Mouse (Mus musculus) mature B cell (primary cell): ENCODE data around the gene Fbxl14.

Experiments used
- in situ Hi-C: fragments of 300-500 bp; cut with MboI; formaldehyde crosslinking; loops from 2 replicates; pipeline ENCODE4 v1.14.3; 2019

Gene Fbxl14

GRCm38 (mm10) chr6:119492630-119493014 lies 13.2 kb downstream of the Fbxl14 start:
- in situ Hi-C loops = loop anchor here (10.0 kb wide), 1 partner anchor 702 kb away; no protein-coding TSS in a partner anchor

GRCm38 (mm10) chr6:119499271-119499670 lies 19.8 kb downstream of the Fbxl14 start:
- in situ Hi-C loops = loop anchor here (10.0 kb wide), 1 partner anchor 696 kb away; no protein-coding TSS in a partner anchor

DNA sequence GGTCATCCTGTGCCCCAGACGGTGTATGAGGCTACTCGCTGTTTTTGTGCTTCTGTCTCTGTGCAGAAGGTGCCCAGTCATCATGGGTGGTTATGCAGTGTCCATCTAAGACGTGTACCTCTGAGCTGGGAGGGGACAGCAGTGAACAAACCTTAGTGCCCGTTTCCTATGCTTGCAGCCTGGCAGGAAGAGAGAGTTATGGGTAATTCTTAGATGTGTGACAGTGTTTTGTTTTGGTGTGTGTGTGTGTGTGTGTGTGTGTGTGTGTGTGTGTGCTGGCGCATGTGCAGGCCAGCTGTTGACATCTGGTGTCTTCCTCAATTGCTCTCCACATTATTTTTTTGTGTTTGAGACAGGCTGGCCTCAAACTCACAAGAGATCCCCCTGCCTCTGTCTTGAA lies 20.6 kb downstream of the Fbxl14 start:
- in situ Hi-C loops = no loop called here

DNA sequence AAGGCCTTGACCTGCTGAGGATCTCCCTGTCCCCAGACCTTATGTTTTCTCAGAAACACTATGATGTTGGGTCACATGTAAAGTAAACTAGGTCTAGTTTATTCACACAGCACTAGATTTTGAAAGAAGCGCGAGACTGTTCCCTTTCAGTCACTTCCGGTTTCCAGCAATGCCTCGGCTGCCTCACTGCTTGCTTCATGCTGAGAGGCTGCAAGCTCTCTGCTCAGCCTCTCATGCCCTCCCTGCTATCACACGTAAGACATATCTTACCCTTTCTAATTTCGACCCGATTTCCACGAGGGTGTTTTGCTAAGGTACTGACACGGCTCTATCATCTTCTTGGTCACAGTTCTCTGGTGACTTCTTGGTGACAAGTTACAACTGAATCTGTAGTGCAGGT lies 22.6 kb downstream of the Fbxl14 start:
- in situ Hi-C loops = no loop called here

DNA sequence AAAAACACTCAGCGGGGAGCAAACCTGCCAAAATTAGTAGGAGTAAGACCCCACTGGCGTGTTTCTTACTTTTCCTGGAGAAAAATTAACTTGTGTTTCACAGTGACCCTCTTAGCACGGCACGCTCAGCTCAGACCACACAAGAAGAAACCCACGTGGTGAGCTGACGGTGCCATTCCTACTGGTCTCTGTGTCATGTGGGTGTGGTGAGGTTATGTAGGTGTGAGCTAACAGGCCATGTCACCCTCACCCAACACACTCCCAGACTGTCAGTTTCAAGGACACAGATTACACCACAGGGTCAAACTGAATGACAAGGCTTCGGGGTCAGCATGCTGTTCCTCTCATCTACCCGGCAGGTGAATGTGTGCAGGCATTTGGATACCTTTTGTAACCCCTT lies 25.3 kb downstream of the Fbxl14 start:
- in situ Hi-C loops = no loop called here

GRCm38 (mm10) chr6:119505525-119506225 lies 26.2 kb downstream of the Fbxl14 start:
- in situ Hi-C loops = no loop called here

GRCm38 (mm10) chr6:119508221-119508620 lies 28.8 kb downstream of the Fbxl14 start:
- in situ Hi-C loops = no loop called here

DNA sequence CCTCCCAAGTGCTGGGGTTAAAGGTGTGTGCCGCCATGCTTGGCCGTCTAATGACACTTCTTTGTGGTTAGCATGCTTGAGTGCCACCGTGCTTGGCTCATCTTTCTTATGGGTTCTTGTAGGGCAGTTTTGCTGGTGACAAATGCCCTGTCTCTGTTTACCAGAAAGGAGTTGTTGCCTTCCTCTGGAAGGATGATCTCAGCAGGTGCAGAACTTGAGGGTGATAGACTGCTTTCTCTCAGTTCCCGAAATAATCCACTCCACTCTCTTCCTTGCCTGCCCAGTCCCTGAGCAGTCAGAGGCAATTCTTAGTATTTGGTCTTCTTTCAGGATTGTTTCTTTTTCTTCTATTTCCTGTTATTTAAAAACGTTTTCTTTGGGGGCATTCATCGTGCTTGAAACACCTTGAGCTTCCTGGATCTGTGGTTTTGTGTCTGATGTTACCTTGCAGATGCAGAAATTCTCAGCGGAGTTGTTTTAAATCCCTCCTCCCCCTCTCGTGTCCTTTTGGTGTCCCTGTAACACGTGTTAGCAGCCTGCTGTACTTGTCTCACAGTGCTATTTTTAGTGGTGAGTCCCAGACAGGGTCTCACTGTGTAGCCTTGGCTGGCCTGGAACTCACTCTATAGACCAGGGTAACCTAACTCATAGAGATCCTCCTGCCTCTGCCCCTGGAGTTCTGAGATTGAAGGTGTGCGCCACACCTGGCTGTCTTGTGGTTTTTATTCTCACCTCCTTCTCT lies 29.3 kb downstream of the Fbxl14 start:
- in situ Hi-C loops = no loop called here

GRCm38 (mm10) chr6:119509437-119510037 lies 30.1 kb downstream of the Fbxl14 start:
- in situ Hi-C loops = no loop called here

DNA sequence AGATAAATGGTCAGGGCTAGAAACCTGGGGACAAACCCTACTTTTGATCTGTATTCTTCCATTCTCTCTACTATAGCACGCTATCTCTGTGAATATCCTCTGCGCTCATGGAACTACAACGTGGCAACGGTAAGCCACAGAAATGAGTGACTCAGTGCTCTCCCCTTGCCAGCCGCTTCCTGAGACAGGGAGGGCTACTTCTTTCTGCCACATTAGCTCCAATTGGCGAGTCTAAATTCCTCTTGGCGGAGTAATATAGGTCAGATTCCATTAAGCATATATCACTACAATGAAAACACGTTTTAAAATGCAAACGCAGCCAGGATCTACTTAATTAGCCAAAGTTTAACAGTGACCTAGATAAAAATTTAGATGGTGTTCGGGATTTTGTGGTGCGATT lies 33.2 kb downstream of the Fbxl14 start:
- in situ Hi-C loops = no loop called here

GRCm38 (mm10) chr6:119513452-119513851 lies 34.0 kb downstream of the Fbxl14 start:
- in situ Hi-C loops = no loop called here

DNA sequence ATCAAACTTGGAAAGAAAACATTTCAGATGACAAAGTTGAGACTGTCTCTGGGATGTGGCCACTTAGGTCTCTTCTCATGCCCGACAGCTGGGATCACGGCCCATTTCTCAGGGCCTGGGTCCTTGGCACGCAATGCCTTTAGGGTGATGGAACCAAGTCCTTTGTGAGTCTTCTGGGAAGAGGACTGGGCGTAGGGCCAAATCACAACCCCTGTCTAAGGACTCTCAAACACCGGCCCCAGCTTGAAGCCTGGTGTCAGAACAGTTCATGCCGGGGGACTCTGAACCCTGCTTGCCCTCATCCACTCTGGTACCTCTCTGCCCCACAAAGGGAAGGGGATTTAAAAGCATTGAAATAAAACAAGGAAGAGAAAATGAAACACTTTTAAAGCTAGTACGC lies 34.6 kb downstream of the Fbxl14 start:
- in situ Hi-C loops = no loop called here

GRCm38 (mm10) chr6:119520731-119521130 lies 41.3 kb downstream of the Fbxl14 start:
- in situ Hi-C loops = no loop called here

GRCm38 (mm10) chr6:119521482-119521900 lies 42.0 kb downstream of the Fbxl14 start:
- in situ Hi-C loops = no loop called here

DNA sequence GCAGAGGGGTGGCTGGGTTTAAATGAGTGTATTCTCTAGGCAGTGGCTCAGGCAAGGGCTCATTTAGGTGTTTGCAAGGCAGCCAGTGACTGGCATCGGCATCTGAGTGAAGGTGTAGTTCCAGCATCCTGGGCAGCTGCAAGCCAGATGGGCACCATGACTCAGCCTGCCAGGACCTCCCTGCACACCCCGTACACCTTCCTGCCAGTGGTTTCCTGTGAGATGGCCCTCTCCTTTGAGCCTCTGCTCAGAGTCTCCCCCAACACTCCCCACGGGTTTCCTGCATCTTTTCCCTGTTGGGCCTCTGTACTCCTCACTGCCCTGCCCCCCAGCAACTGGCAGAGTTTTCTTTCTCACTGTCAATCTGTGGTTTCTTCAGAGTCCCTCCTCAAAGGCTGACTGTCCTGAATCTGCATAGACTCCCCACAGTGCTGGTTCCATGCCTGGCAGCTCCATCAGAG lies 42.5 kb downstream of the Fbxl14 start:
- in situ Hi-C loops = no loop called here

DNA sequence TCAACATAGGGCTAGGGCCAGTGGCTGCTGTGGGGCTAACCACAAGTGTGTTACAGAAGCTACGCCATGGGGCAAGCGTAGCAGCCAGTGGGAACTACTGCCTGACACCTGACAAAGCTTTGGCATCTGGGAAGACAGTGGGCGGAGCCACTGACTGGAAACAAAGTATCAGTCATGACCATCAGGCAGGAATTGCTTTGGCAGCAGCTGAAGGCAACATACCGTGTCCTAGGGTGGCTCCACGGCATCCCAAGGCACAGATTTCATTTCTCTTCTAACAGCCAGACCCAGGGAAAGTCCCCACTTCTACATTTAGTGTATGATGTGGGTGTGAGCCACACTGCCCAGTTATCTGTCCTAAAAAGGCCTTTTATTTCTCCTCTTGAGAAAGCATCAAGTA lies 47.0 kb downstream of the Fbxl14 start:
- in situ Hi-C loops = no loop called here

DNA sequence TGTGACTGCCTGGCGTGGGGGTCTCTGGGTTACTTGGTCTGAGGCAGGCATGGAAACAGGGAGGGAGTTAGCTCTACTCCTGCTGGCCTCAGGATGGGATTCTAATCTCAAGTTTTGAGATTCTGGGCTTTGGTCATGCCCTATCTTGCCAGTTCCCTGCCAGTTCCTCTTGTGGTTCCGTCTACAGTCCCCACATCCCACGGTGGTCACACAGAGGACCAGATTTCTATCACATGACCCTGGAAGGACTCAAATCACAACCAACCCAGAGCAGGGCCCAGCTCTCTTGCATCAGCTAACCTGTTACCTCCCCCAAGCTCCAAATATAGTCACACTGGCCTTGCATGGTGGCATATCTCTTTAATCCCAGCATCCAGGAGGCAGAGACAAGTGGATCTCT lies 50.2 kb downstream of the Fbxl14 start:
- in situ Hi-C loops = no loop called here
